Mouse (Mus musculus): ENCODE measurements around the gene Rerg. TPM values are rescaled to one million over a fixed set of nuclear protein-coding genes. Genes with fewer than 3 reads are reported as not detected.

Gene Rerg
- total RNA-seq (2014; rRNA removed) (1.2 and 1.6 TPM in 2 replicates), polyA plus RNA-seq (2015; fragmentation: Nextera tagmentation; extraction: Ambion mirVana) (7.3 and 7.6 TPM in 2 replicates)

DNA sequence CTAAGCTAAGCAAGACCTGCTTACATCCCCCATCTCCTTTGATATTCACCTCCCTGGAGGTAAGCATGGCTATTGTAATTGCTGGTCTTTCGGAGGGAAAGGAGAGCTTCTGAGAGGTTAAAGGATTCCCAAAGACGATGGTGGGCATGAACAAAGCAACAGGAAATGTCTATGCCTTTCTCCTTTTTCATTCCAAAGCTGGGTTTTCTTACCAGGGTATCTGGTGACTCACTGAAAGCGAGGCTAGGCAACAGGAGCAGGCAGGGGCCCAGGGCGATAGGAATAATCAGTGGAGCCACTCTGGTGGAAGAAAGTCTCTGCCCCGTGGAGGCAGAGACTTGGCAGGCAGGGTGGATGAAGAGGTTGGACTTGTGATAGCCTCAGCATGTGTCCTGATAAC is at the start of gene Rerg:
Gene Rerg (minus strand): TSS at position 272 of the 400 bp plus-strand sequence.
- no peak within 1 kb of the TSS for H3K27ac ChIP-seq
- no peak for ATAC-seq
- H3K4me3 ChIP-seq (ENCODE audit: low read length), result peak within 1 kb of the TSS; percentile 50
- peak within 1 kb of the TSS; percentile 48 for H3K9ac ChIP-seq (replicated peaks; ENCODE audit: low read length)
- no peaks in the 10 kb centered on the region; the same call in 1 of the 2 replicates for H3K27me3 ChIP-seq (ENCODE audit: insufficient read depth, low read length)
- H3K4me2 ChIP-seq (ENCODE audit: low read depth, low read length), result peak within 1 kb of the TSS; percentile 89
- no peaks in the 10 kb centered on the region for H3K9me3 ChIP-seq (ENCODE audit: low read length)
- 23% methylated on average over 5 of the region's 5 CpGs for WGBS
- DNase-seq (ENCODE audit: low spot score), result no peak
- no peak for TF ChIP-seq CTCF (IDR thresholded peaks at IDR 0.05; ENCODE audit: low read depth)
- H3K36me3 ChIP-seq (ENCODE audit: insufficient read depth, low read length), result no peaks in the 10 kb centered on the region
- no peaks in the 10 kb centered on the region for H3K4me1 ChIP-seq (ENCODE audit: insufficient read depth, low read length)

DNA sequence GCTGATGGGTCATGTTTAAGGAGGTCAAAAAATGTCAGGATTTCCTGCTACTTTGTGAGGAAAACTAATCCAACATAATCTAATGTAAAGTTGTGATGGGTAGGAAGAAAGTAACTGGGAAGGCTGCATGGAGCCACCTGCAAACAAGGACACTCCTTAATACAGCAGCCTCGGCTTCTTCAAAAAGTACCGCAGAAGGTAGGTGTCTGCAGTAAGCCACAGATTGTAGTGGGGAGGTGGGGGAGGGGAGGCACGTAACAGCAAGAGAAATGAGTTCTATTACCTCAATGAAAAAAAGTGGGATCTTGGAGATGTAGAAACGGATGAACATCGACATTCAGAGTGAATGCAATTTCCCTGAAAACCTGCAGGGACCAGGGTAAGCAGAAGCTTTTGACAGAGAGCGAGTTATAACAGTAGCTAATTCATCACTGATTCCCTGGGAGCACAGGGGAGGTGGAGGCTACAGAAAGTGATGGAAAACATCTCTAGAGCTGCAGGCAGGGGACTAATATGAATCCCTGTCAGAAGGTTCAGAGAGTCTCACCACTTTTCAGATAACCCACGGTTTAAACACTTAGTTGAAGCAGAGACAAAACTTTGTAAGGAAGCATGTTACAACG is 47.7 kb upstream of the Rerg start:
- Histone ChIP-seq H3K4me3 (ENCODE audit: low read length) (no peak overlapping the region), H3K9me3 (ENCODE audit: low read length) (no peaks in the 10 kb centered on the region), H3K4me2 (ENCODE audit: low read depth, low read length) (no peak overlapping the region), H3K4me1 (ENCODE audit: insufficient read depth, low read length) (no peaks in the 10 kb centered on the region), H3K36me3 (ENCODE audit: insufficient read depth, low read length) (no peaks in the 10 kb centered on the region), H3K27ac (no peak overlapping the region), H3K9ac (replicated peaks; ENCODE audit: low read length) (no peak overlapping the region), H3K27me3 (ENCODE audit: insufficient read depth, low read length) (no peaks in the 10 kb centered on the region)
- 82% methylated on average over 8 of the region's 8 CpGs for WGBS
- TF ChIP-seq CTCF (IDR thresholded peaks at IDR 0.05; ENCODE audit: low read depth), result no peak
- no peak for ATAC-seq
- DNase-seq (ENCODE audit: low spot score), result peak; percentile 21

DNA sequence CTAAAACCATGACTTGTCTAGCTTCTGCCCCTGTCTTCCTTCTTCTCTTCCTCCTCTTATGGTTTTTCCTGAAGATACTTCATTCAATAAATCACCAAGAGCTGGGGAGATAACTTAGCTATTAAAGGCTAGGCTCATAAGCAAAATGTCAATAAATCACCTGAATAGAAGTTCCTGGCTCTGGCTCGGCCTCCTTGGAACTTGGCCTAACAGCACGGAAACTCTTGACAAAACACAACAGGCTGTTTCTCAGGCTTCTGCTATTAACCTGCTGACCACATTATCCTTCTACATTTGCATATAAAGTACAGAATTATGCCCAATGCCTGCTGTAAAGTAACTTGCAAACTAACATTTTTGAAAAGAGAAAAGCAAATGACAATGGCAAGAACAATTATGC is 41.1 kb upstream of the Rerg start:
- no peak overlapping the region for H3K27ac ChIP-seq
- 64% methylated on average over 2 of the region's 2 CpGs for WGBS
- no peak for DNase-seq (ENCODE audit: low spot score)
- no peak overlapping the region for H3K4me3 ChIP-seq (ENCODE audit: low read length)
- H3K27me3 ChIP-seq (ENCODE audit: insufficient read depth, low read length), result no peaks in the 10 kb centered on the region
- no peaks in the 10 kb centered on the region for H3K9me3 ChIP-seq (ENCODE audit: low read length)
- no peaks in the 10 kb centered on the region for H3K4me1 ChIP-seq (ENCODE audit: insufficient read depth, low read length)
- H3K4me2 ChIP-seq (ENCODE audit: low read depth, low read length), result no peak overlapping the region
- H3K36me3 ChIP-seq (ENCODE audit: insufficient read depth, low read length), result no peaks in the 10 kb centered on the region
- ATAC-seq, result no peak
- TF ChIP-seq CTCF (IDR thresholded peaks at IDR 0.05; ENCODE audit: low read depth), result no peak
- no peak overlapping the region for H3K9ac ChIP-seq (replicated peaks; ENCODE audit: low read length)

DNA sequence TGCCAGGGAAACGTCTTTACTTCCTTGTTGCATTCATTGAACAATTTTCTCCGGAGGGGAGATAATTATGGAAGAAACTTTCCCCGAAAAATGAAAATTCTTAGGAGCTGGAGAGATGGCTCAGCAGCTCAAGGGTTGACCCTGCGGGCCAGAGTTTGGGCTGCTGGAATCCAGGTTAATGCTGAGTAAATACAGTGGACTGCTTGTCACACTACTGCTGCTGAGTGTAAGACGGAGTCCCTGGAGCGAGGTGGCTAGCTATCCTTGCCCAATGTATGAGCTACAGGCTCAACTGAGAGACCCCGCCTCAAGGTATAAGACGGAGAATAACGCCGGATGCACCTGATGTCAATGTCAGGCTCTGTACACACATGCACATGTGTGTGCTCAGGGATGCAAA is 40.7 kb upstream of the Rerg start:
- WGBS, result 92% methylated on average over 10 of the region's 10 CpGs
- no peak overlapping the region for H3K4me2 ChIP-seq (ENCODE audit: low read depth, low read length)
- DNase-seq (ENCODE audit: low spot score) (no peak), ATAC-seq (no peak)
- no peaks in the 10 kb centered on the region for H3K4me1 ChIP-seq (ENCODE audit: insufficient read depth, low read length)
- no peak overlapping the region for H3K27ac ChIP-seq
- H3K27me3 ChIP-seq (ENCODE audit: insufficient read depth, low read length), result no peaks in the 10 kb centered on the region
- TF ChIP-seq CTCF (IDR thresholded peaks at IDR 0.05; ENCODE audit: low read depth), result no peak
- no peaks in the 10 kb centered on the region for H3K9me3 ChIP-seq (ENCODE audit: low read length)
- no peak overlapping the region for H3K4me3 ChIP-seq (ENCODE audit: low read length)
- H3K36me3 ChIP-seq (ENCODE audit: insufficient read depth, low read length), result no peaks in the 10 kb centered on the region
- H3K9ac ChIP-seq (replicated peaks; ENCODE audit: low read length), result no peak overlapping the region

DNA sequence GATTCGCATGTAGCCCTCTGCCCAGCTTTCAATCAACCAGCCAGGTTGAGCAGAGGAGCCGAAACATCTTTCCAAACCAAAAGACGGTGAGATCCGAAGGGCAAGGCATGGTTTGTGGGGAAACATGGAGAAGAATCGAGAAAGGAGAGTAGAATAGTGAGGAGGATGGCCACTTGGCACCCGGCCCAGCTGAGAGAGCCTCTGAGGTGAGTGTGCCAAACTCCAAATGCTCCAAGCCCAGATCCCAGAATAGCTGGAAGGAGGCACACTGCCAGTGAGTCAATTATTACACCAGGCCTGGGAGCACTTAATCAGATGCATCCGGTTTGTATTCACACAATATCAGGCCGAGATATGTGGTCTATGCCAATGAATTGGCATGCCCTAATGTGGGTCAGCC is 39.7 kb upstream of the Rerg start:
- H3K36me3 ChIP-seq (ENCODE audit: insufficient read depth, low read length), result no peaks in the 10 kb centered on the region
- no peak for TF ChIP-seq CTCF (IDR thresholded peaks at IDR 0.05; ENCODE audit: low read depth)
- 57% methylated on average over 8 of the region's 8 CpGs for WGBS
- H3K27ac ChIP-seq, result no peak overlapping the region
- H3K27me3 ChIP-seq (ENCODE audit: insufficient read depth, low read length), result no peaks in the 10 kb centered on the region
- no peak overlapping the region for H3K4me2 ChIP-seq (ENCODE audit: low read depth, low read length)
- peak; percentile 84 for DNase-seq (ENCODE audit: low spot score)
- no peaks in the 10 kb centered on the region for H3K4me1 ChIP-seq (ENCODE audit: insufficient read depth, low read length)
- no peak overlapping the region for H3K9ac ChIP-seq (replicated peaks; ENCODE audit: low read length)
- no peak overlapping the region for H3K4me3 ChIP-seq (ENCODE audit: low read length)
- peak; percentile 76 for ATAC-seq
- no peaks in the 10 kb centered on the region for H3K9me3 ChIP-seq (ENCODE audit: low read length)

DNA sequence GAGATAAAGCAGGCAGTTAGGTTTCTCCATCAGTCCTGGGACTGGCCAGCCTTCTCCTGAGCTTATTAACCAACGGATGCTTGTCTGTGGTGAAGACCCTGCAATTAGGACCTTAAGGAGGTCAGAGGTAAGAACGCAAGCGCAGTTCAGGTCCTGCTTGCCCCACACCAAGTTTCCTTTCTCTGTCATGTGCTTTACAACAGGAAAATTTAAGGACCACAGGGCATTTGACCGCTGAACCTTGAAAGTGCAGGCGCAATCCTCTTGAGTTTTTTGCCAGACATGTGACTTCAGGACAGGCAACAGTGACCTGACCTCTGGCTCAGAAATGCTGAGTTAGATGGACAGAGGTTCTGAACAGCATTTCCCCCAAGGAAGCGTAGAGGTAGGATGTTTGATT is 36.8 kb upstream of the Rerg start:
- 95% methylated on average over 6 of the region's 6 CpGs for WGBS
- ATAC-seq, result no peak
- no peak overlapping the region for H3K9ac ChIP-seq (replicated peaks; ENCODE audit: low read length)
- no peak for TF ChIP-seq CTCF (IDR thresholded peaks at IDR 0.05; ENCODE audit: low read depth)
- no peak overlapping the region for H3K27ac ChIP-seq
- DNase-seq (ENCODE audit: low spot score), result no peak
- H3K4me2 ChIP-seq (ENCODE audit: low read depth, low read length), result no peak overlapping the region
- H3K27me3 ChIP-seq (ENCODE audit: insufficient read depth, low read length), result no peaks in the 10 kb centered on the region
- no peaks in the 10 kb centered on the region for H3K36me3 ChIP-seq (ENCODE audit: insufficient read depth, low read length)
- H3K4me3 ChIP-seq (ENCODE audit: low read length), result no peak overlapping the region
- H3K4me1 ChIP-seq (ENCODE audit: insufficient read depth, low read length), result no peaks in the 10 kb centered on the region
- H3K9me3 ChIP-seq (ENCODE audit: low read length), result no peaks in the 10 kb centered on the region

DNA sequence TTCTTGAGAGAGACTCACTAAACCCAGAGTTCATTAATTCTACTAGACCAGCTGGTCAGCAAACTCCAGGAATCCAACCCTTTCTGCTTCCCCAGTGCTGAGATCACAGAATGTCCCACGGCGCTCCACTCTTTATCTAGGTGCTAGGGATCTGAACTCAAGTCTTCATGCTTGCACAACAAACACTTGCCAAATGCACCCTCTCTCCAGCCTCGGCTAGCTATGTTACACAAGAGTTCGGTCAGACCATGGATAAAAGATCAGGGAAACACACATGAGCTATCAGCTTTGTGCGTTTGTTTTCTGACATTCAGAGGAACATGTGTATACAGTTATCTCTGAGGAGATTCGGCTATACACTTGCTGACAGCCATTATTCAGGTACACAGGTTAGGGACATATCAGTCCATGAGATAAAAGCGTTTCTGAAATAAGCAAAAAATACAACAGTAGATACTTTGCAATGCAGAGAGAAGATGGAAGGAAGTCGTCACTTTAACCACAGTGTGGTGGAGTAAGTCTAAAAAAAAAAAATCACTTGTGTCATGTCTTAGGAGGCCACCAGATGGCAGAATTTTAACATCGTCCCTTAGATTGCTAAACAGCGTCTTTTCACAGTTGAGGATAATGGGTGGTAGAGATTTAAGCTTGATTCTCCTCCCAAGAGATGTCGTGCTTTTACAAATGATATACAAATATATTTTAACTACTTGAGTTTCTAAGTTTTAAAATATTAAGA is 35.5 kb upstream of the Rerg start:
- ATAC-seq (no peak), DNase-seq (ENCODE audit: low spot score) (peak; percentile 83)
- Histone ChIP-seq H3K27me3 (ENCODE audit: insufficient read depth, low read length) (no peaks in the 10 kb centered on the region), H3K4me3 (ENCODE audit: low read length) (no peak overlapping the region), H3K4me2 (ENCODE audit: low read depth, low read length) (no peak overlapping the region), H3K9me3 (ENCODE audit: low read length) (no peaks in the 10 kb centered on the region), H3K27ac (no peak overlapping the region), H3K9ac (replicated peaks; ENCODE audit: low read length) (no peak overlapping the region), H3K36me3 (ENCODE audit: insufficient read depth, low read length) (no peaks in the 10 kb centered on the region), H3K4me1 (ENCODE audit: insufficient read depth, low read length) (no peaks in the 10 kb centered on the region)
- peak; percentile 83 for TF ChIP-seq CTCF (IDR thresholded peaks at IDR 0.05; ENCODE audit: low read depth)
- 57% methylated on average over 11 of the region's 11 CpGs for WGBS

Data from hindbrain, postnatal 0 days (tissue).